Mouse (Mus musculus) kidney, adult 2 months (tissue): ENCODE data around the gene Dhx57.

ENCODE experiments used
- CTCF ChIP-seq: fragments of 200-500 bp; conservative IDR thresholded peaks from 2 replicates; pipeline ENCODE4 v1.5.1; 2011; ENCODE audit warnings: low read depth, mild to moderate bottlenecking, control low read depth, low read length, moderate library complexity, mixed read lengths; ENCODE audit not compliant: insufficient read depth, insufficient read length
- POLR2A ChIP-seq: fragments of 200-500 bp; IDR thresholded peaks from one replicate; pipeline ENCODE4 v1.6.1; 2011; ENCODE audit warnings: low read depth, low read length, control low read depth

- TF ChIP-seq CTCF (no peak), POLR2A (no peak)
These were observed 97.2 kb downstream of the Dhx57 start for GRCm38 (mm10) chr17:80193075-80193474.
